Mouse (Mus musculus) heart, postnatal 0 days (tissue): ENCODE measurements around the gene Spib. TPM values are rescaled to one million over a fixed set of nuclear protein-coding genes. Genes with fewer than 3 reads are reported as not detected.

Experiments
- ATAC-seq: fragments of 200-750 bp; cut with Nextera tagmentation; 2 replicates; pipeline ENCODE4 v1.8.0; 2017; ENCODE audit warnings: low read depth, moderate number of reproducible peaks, moderate library complexity; ENCODE audit not compliant: insufficient read depth
- DNase-seq: peaks from one replicate; pipeline ENCODE4 v3.0.0-alpha.2; 2016; ENCODE audit warnings: low spot score
- H3K27ac ChIP-seq: fragments of 300-500 bp; sonication (generic); 2 replicates; pipeline ENCODE4 v1.5.1; 2014; ENCODE audit warnings: low read depth, mild to moderate bottlenecking
- H3K27me3 ChIP-seq: fragments of 300-500 bp; sonication (generic); 2 replicates; pipeline ENCODE4 v1.6.1; 2014; ENCODE audit warnings: low read length, mixed read lengths; ENCODE audit not compliant: control insufficient read depth, insufficient read depth
- H3K36me3 ChIP-seq: fragments of 300-500 bp; sonication (generic); replicated peaks from 2 replicates; pipeline ENCODE4 v1.6.1; 2014; ENCODE audit warnings: low read length, mixed read lengths; ENCODE audit not compliant: control insufficient read depth, insufficient read depth
- H3K4me1 ChIP-seq: fragments of 300-500 bp; sonication (generic); 2 replicates; pipeline ENCODE4 v1.6.1; 2014; ENCODE audit warnings: antibody characterized with exemption; ENCODE audit not compliant: control insufficient read depth, insufficient read depth
- H3K4me2 ChIP-seq: fragments of 300-500 bp; sonication (generic); 2 replicates; pipeline ENCODE4 v1.6.1; 2014; ENCODE audit warnings: low read depth, mild to moderate bottlenecking, low read length, moderate library complexity
- H3K4me3 ChIP-seq: fragments of 300-500 bp; sonication (generic); 2 replicates; pipeline ENCODE4 v1.5.1; 2014; ENCODE audit warnings: low read depth, low read length
- H3K9ac ChIP-seq: fragments of 300-500 bp; sonication (generic); replicated peaks from 2 replicates; pipeline ENCODE4 v1.6.1; 2014; ENCODE audit warnings: low read depth, low read length, mixed read lengths
- H3K9me3 ChIP-seq: fragments of 300-500 bp; sonication (generic); replicated peaks from 2 replicates; pipeline ENCODE4 v1.6.1; 2016; ENCODE audit warnings: low read length; ENCODE audit not compliant: control insufficient read depth
- CTCF ChIP-seq: IDR thresholded peaks from 2 replicates; pipeline ENCODE4 v1.5.1; 2016; ENCODE audit warnings: antibody characterized with exemption, control low read depth, low read depth
- EP300 ChIP-seq: IDR thresholded peaks from 2 replicates; pipeline ENCODE4 v1.6.1; 2016; ENCODE audit warnings: antibody characterized with exemption, low read depth
- WGBS: fragments of 180-500 bp; shearing (Covaris S2); extraction: QIAGEN DNeasy Blood & Tissue Kit; methylation state at CpG from one replicate; pipeline ENCODE4 v1.1.7; 2014; 5-methylcytosine and 5-hydroxymethylcytosine counted together
- polyA plus RNA-seq: library from polyadenylated mRNA; unstranded; fragments of >200 nt; fragmentation: Nextera tagmentation; extraction: Ambion mirVana; gene quantifications from 2 replicates; pipeline ENCODE4 v1.2.1, GENCODE M21; 2015
- total RNA-seq: library from RNA; depleted of rRNA; stranded (reverse); fragments of >200 nt; gene quantifications from 2 replicates; pipeline ENCODE4 v1.2.3, GENCODE M21; 2014; ENCODE audit warnings: low replicate concordance

Gene Spib
- total and polyA plus RNA-seq, 2 experiments from 2014 or later = 0.11 to 2.6 TPM

DNA sequence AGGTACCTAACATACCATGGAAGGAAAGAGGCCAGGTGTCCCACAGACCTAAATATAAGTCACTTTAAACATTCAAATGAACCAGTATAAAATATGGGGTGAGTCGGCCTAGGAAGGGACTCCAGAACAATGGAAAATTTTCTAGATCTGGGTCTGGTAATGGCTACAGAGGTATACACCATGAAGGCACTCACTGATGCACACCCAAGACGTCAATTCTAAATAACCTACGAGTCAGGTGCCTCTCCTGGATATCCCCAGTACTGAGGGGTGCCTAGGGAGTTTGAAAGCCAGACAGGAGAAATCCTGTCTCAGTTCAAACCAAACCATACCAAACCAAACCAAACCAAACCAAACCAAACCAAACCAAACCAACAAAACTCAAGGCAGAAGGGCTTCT, 1.4 kb downstream of the Spib start:
- Histone ChIP-seq H3K36me3 (peaks cover 22% of the 10 kb centered on the region; the same call in 1 of the 2 replicates), H3K27ac (no peak overlapping the region), H3K4me1 (peaks cover 9% of the 10 kb centered on the region), H3K9me3 (no peaks in the 10 kb centered on the region), H3K4me3 (no peak overlapping the region), H3K27me3 (no peaks in the 10 kb centered on the region), H3K4me2 (no peak overlapping the region), H3K9ac (no peak overlapping the region)
- DNase-seq (no peak), ATAC-seq (no peak)
- no peak for TF ChIP-seq EP300
- TF ChIP-seq CTCF = no peak
- WGBS = 75% methylated on average over 3 of the region's 3 CpGs

DNA sequence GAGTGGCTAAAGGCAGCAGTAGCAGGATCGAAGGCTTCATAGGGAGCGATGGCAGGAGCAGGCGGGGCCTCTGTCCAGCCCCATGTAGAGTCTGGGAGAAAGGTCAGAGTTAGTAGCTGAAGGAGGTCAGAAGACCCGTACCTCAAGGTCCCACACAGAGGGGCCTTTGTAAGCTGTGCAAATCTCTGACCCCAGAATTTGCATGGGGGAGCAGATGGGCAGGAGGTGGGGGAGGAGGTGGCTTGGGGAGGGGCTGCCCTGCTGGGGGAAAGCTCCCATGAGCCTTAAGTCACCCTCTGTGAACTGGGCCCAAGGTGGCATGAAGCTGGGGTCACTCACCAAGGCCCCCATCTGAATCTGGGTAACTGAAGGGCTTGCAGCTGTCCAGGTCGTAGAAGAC, 2.4 kb downstream of the Spib start:
- Histone ChIP-seq H3K4me3 (no peak overlapping the region), H3K9ac (no peak overlapping the region), H3K27ac (no peak overlapping the region), H3K4me1 (peaks cover 18% of the 10 kb centered on the region), H3K4me2 (no peak overlapping the region), H3K27me3 (no peaks in the 10 kb centered on the region), H3K9me3 (no peaks in the 10 kb centered on the region), H3K36me3 (peaks cover 14% of the 10 kb centered on the region; the same call in 1 of the 2 replicates)
- 67% methylated on average over 5 of the region's 5 CpGs for WGBS
- DNase-seq (no peak), ATAC-seq (no peak)
- TF ChIP-seq CTCF (no peak), EP300 (no peak)

DNA sequence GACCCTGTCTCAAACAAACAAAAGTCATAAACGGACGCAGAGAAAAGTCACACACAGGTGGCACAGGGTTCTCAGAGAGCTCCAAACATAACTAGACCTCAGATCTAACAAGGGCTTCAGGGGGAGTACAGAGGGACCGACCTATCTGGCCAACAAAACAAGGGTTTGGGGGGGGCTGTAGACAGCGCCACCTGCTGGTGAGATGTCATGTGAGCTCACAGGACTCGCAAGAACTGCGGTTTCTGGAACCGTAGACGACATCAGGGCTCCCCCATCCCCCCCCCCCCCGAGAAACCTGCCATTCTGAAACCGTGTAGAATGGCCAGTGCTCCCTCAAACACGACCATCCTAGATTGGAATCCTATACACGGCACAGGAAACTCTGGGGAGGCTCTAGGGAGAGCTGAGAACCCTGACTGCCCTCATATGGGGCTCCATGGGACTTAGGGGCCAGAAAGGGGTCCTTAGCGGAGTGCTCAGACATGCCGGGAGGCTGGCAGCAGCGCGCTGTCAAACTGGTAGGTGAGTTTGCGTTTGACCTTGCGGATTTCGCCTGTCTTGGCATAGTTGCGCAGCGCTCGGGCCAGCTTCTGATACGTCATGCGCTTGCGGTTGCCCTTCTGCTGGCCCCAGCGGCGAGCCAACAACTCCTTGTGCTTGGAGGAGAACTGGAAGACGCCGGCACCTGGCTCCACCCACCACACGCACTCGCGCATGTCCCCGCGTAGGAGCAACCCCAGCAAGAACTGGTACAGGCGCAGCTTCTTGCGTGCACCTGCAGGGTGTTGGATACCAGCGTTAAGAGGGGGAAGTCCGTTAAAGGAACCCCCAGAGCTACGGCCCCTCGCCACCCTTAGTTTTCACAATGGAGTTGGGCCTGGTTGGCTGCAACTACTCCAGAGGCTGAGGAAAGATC, 4.1 kb downstream of the Spib start:
- H3K27me3 ChIP-seq = no peaks in the 10 kb centered on the region; the same call in 1 of the 2 replicates

DNA sequence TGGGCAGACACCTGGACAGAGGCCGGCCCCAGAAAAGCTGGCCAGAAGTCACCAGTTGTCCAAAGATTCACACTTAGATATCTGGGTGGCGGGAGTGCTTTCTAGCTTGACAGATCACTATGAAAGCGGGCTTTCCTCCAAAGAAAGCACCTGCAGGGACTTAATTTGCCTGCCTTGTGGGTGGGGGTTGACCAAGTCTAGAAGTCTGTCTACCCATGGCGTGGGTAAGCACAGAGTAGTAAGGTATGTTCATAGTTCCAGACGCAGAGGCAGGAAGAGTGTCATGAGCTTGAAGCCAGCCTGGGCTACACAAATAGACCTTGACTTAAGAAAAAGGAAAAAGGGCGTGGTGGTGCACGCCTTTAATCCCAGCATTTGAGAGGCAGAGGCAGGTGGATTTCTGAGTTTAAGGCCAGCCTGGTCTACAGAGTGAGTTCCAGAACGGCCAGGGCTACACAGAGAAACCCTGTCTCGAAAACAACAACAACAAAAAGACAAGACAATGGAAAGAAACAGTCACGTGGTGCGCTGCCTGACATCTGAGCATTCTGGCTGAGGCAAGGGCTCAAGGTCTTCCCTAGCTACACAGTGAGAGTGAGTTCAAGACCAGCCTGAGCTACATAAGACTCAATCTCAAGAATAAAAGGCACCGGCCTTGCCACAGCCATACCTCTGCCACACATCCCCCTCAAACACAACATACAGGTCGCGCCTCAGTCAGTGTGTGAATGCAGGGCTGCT, 5.3 kb downstream of the Spib start:
- TF ChIP-seq CTCF = no peak
- TF ChIP-seq EP300 = no peak
- Histone ChIP-seq H3K4me2 (no peak overlapping the region), H3K36me3 (no peaks in the 10 kb centered on the region), H3K9me3 (no peaks in the 10 kb centered on the region), H3K27ac (no peak overlapping the region), H3K9ac (no peak overlapping the region), H3K4me3 (no peak overlapping the region), H3K27me3 (peaks cover 11% of the 10 kb centered on the region), H3K4me1 (peaks cover 22% of the 10 kb centered on the region)
- DNase-seq (no peak), ATAC-seq (no peak)
- WGBS = 90% methylated on average over 14 of the region's 14 CpGs

More for the DNA sequence above, 4.1 kb downstream of the Spib start:
- ATAC-seq (peak; percentile 31), DNase-seq (peak; percentile 63)
- Histone ChIP-seq H3K27ac (no peak overlapping the region; the same call in 1 of the 2 replicates), H3K4me1 (peaks cover 22% of the 10 kb centered on the region), H3K4me3 (peak overlapping the region; percentile 38), H3K4me2 (peak overlapping the region; percentile 63), H3K9me3 (no peaks in the 10 kb centered on the region), H3K36me3 (peaks cover under 1% of the 10 kb centered on the region; the same call in 1 of the 2 replicates), H3K9ac (peak overlapping the region; percentile 43)
- TF ChIP-seq EP300 (no peak), CTCF (peak; percentile 72)
- 7% methylated on average over 40 of the region's 40 CpGs for WGBS

DNA sequence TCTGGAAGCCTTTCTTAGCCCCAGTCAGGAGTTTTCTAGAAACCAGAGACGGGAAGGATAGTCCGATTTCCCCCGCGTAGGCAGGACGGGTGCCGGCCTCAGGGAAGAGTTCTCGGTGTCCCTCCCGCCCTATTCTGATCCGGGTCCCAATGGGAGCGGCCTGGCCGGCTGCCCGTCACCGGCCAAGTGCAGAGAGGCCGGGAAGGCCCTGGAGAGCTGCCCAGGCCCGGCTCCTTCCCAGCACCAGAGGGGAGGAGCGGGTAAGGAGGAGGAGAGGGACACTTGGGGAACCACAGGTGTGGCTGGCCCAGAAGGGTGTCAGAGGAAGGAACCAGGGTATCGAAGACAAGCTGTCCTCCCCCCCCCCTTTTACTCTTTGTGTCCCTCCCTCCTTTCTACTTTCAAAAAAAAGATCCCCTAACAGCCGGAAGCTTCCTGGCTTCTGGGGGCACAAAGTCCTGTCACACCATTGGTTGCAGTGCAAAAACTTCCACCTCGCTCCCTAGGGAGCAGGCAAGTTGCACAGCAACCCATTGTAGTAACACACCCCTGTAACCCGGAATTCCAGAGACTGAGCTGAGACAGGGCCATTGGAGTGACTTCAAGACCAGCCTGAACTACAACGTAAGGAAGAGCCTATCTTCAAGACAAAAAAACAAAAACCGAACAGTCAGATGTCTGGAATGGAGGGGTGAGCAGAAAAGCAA, 6.6 kb downstream of the Spib start:
- peaks cover 22% of the 10 kb centered on the region for H3K4me1 ChIP-seq
- H3K27me3 ChIP-seq = peaks cover 19% of the 10 kb centered on the region
- H3K27ac ChIP-seq = peak overlapping the region; percentile 74
- ATAC-seq = peak; percentile 73
- H3K9ac ChIP-seq = peak overlapping the region; percentile 18
- TF ChIP-seq CTCF (no peak), EP300 (no peak)
- peak overlapping the region; percentile 25 for H3K4me3 ChIP-seq
- peak; percentile 82 for DNase-seq
- WGBS = 9% methylated on average over 21 of the region's 22 CpGs
- no peaks in the 10 kb centered on the region for H3K9me3 ChIP-seq
- H3K36me3 ChIP-seq = no peaks in the 10 kb centered on the region
- peak overlapping the region; percentile 48 for H3K4me2 ChIP-seq
